In the genomic region with DNA sequence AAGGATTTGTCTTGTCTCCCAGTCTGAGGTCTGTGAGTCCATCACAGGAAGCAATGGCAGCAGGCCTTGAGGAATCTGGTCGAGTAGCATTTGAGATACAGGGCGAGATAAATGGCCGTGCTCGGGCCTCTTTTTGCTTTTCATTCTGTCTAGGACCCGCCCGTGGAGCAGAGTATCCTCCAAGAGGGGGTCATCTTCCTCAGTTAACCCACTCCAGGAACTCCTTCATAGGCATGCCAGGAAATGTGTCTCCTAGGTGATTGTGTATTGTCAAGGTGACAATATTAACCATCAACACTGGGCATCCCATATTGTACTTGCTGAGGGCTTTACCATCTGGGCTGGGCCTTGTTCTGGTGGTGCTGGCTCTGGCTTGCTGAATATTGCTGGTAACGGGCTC, we compare ENCODE assay signal across 21 mouse cellular contexts. TPM values are rescaled to one million over a fixed set of nuclear protein-coding genes. Genes with fewer than 3 reads are reported as not detected.
"Had no signal": no experiment of that assay in that cellular context is flagged by ENCODE, and none has a peak within 500 bp of the region (broad histone marks: within the 10 kb centered on the region; RNA-seq: fewer than 3 reads in every experiment).

Gene AC131692.1, plus strand, starts transcription at position 301 of the 400 bp plus-strand sequence.

- H3K27me3 ChIP-seq: liver, embryonic 13.5 days; liver, embryonic 15.5 days; megakaryocyte, embryonic 14.5 days; midbrain, embryonic 13.5 days; midbrain, embryonic 15.5 days; neural tube, embryonic 13.5 days; stomach, embryonic 15.5 days had no signal

- DNase-seq: liver, embryonic 13.5 days; liver, postnatal 0 days; lung, embryonic 14.5 days; lung, postnatal 10 days; lung, postnatal 36 days; right cerebral cortex, postnatal 14 days; thymus, adult 2 months; thymus, postnatal 25 days; thymus, postnatal 4 days had no signal

- H3K4me3 ChIP-seq: liver, embryonic 13.5 days; liver, embryonic 15.5 days; megakaryocyte, embryonic 14.5 days; midbrain, embryonic 13.5 days; midbrain, embryonic 15.5 days; neural tube, embryonic 13.5 days; stomach, embryonic 15.5 days had no signal

- H3K9ac ChIP-seq: liver, embryonic 13.5 days; liver, embryonic 15.5 days; liver, postnatal 0 days; lung, embryonic 14.5 days; midbrain, embryonic 13.5 days; midbrain, embryonic 15.5 days; neural tube, embryonic 13.5 days; stomach, embryonic 15.5 days had no signal

- H3K4me2 ChIP-seq: liver, embryonic 13.5 days; liver, embryonic 15.5 days; lung, embryonic 14.5 days; midbrain, embryonic 11.5 days; midbrain, embryonic 13.5 days; midbrain, embryonic 15.5 days; neural tube, embryonic 13.5 days; stomach, embryonic 15.5 days had no signal

- H3K4me1 ChIP-seq: liver, embryonic 13.5 days; midbrain, embryonic 13.5 days; midbrain, embryonic 15.5 days; neural tube, embryonic 13.5 days; stomach, embryonic 15.5 days had no signal

- H3K27ac ChIP-seq: liver, embryonic 13.5 days; liver, embryonic 15.5 days; macrophage; midbrain, embryonic 13.5 days; midbrain, embryonic 15.5 days; neural tube, embryonic 13.5 days; stomach, embryonic 15.5 days; stomach, postnatal 0 days had no signal

- H3K36me3 ChIP-seq: midbrain, embryonic 15.5 days had no signal

- ATAC-seq: liver, postnatal 0 days; midbrain, embryonic 13.5 days; midbrain, embryonic 15.5 days had no signal

- H3K9me3 ChIP-seq: liver, embryonic 13.5 days; liver, embryonic 15.5 days; megakaryocyte, embryonic 14.5 days; midbrain, embryonic 13.5 days; midbrain, embryonic 15.5 days; neural tube, embryonic 13.5 days; stomach, embryonic 15.5 days had no signal

RNA-seq across cellular contexts. Expression of gene AC131692.1, which starts in this region (rescaled TPM):
- polyA plus RNA-seq: liver, postnatal 0 days; lung, embryonic 14.5 days; lung, embryonic 16.5 days; midbrain, embryonic 13.5 days; midbrain, embryonic 15.5 days; midbrain, postnatal 0 days; neural tube, embryonic 11.5 days; neural tube, embryonic 13.5 days; stomach, postnatal 0 days had no signal
